Mouse (Mus musculus): ENCODE data around the gene Lrch3. TPM values are rescaled to one million over a fixed set of nuclear protein-coding genes. Genes with fewer than 3 reads are reported as not detected.

The Lrch3 gene
- polyA plus RNA-seq, 1 experiment from 2014 or later = 25.3 TPM

- Histone ChIP-seq H3K4me3 (ENCODE audit: low read depth, low read length) (no peak overlapping the region), H3K9ac (ENCODE audit: low read depth, low read length) (no peak overlapping the region), H3K36me3 (ENCODE audit: control insufficient read depth, insufficient read depth, low read length) (peaks cover 51% of the 10 kb centered on the region), H3K27ac (replicated peaks; ENCODE audit: low read depth, low read length) (no peak overlapping the region), H3K4me1 (ENCODE audit: control insufficient read depth, insufficient read depth, low read length) (no peaks in the 10 kb centered on the region), H3K4me2 (ENCODE audit: low read depth, low read length) (no peak overlapping the region), H3K27me3 (replicated peaks; ENCODE audit: control insufficient read depth, insufficient read depth, low read length) (no peaks in the 10 kb centered on the region), H3K9me3 (ENCODE audit: control insufficient read depth, low read length) (no peaks in the 10 kb centered on the region)
- WGBS = 100% methylated on average over 1 of the region's 1 CpGs
- DNase-seq (ENCODE audit: low spot score) = no peak
- ATAC-seq (ENCODE audit: low read depth) = no peak
These were observed 101.0 kb downstream of the Lrch3 start for GRCm38 (mm10) chr16:33014921-33015320.

- 93% methylated on average over 3 of the region's 3 CpGs for WGBS
- Histone ChIP-seq H3K4me3 (ENCODE audit: low read depth, low read length) (no peak overlapping the region), H3K9me3 (ENCODE audit: control insufficient read depth, low read length) (no peaks in the 10 kb centered on the region), H3K27me3 (replicated peaks; ENCODE audit: control insufficient read depth, insufficient read depth, low read length) (no peaks in the 10 kb centered on the region), H3K36me3 (ENCODE audit: control insufficient read depth, insufficient read depth, low read length) (peaks cover 46% of the 10 kb centered on the region), H3K27ac (replicated peaks; ENCODE audit: low read depth, low read length) (no peak overlapping the region), H3K4me1 (ENCODE audit: control insufficient read depth, insufficient read depth, low read length) (no peaks in the 10 kb centered on the region), H3K9ac (ENCODE audit: low read depth, low read length) (no peak overlapping the region), H3K4me2 (ENCODE audit: low read depth, low read length) (no peak overlapping the region)
- ATAC-seq (ENCODE audit: low read depth) (no peak), DNase-seq (ENCODE audit: low spot score) (no peak)
These were observed 101.6 kb downstream of the Lrch3 start for GRCm38 (mm10) chr16:33015396-33015907.

GRCm38 (mm10) chr16:33015986-33016385, 102.1 kb downstream of the Lrch3 start:
- no peak overlapping the region for H3K9ac ChIP-seq (ENCODE audit: low read depth, low read length)
- H3K36me3 ChIP-seq (ENCODE audit: control insufficient read depth, insufficient read depth, low read length) = peaks cover 40% of the 10 kb centered on the region
- ATAC-seq (ENCODE audit: low read depth) (no peak), DNase-seq (ENCODE audit: low spot score) (no peak)
- no peaks in the 10 kb centered on the region for H3K9me3 ChIP-seq (ENCODE audit: control insufficient read depth, low read length)
- no peaks in the 10 kb centered on the region for H3K4me1 ChIP-seq (ENCODE audit: control insufficient read depth, insufficient read depth, low read length)
- H3K27me3 ChIP-seq (replicated peaks; ENCODE audit: control insufficient read depth, insufficient read depth, low read length) = no peaks in the 10 kb centered on the region
- H3K4me3 ChIP-seq (ENCODE audit: low read depth, low read length) = no peak overlapping the region
- no peak overlapping the region for H3K4me2 ChIP-seq (ENCODE audit: low read depth, low read length)
- WGBS = 82% methylated on average over 2 of the region's 2 CpGs
- no peak overlapping the region for H3K27ac ChIP-seq (replicated peaks; ENCODE audit: low read depth, low read length)

GRCm38 (mm10) chr16:33017677-33018349, 103.9 kb downstream of the Lrch3 start:
- no peaks in the 10 kb centered on the region for H3K4me1 ChIP-seq (ENCODE audit: control insufficient read depth, insufficient read depth, low read length)
- DNase-seq (ENCODE audit: low spot score) = no peak
- H3K4me2 ChIP-seq (ENCODE audit: low read depth, low read length) = no peak overlapping the region
- no peak overlapping the region for H3K4me3 ChIP-seq (ENCODE audit: low read depth, low read length)
- H3K9me3 ChIP-seq (ENCODE audit: control insufficient read depth, low read length) = no peaks in the 10 kb centered on the region
- WGBS = 89% methylated on average over 5 of the region's 5 CpGs
- ATAC-seq (ENCODE audit: low read depth) = no peak
- H3K36me3 ChIP-seq (ENCODE audit: control insufficient read depth, insufficient read depth, low read length) = peaks cover 24% of the 10 kb centered on the region
- no peak overlapping the region for H3K27ac ChIP-seq (replicated peaks; ENCODE audit: low read depth, low read length)
- no peaks in the 10 kb centered on the region for H3K27me3 ChIP-seq (replicated peaks; ENCODE audit: control insufficient read depth, insufficient read depth, low read length)
- no peak overlapping the region for H3K9ac ChIP-seq (ENCODE audit: low read depth, low read length)

- WGBS = 75% methylated on average over 21 of the region's 21 CpGs
- Histone ChIP-seq H3K9ac (ENCODE audit: low read depth, low read length) (no peak overlapping the region), H3K27me3 (replicated peaks; ENCODE audit: control insufficient read depth, insufficient read depth, low read length) (no peaks in the 10 kb centered on the region), H3K4me2 (ENCODE audit: low read depth, low read length) (no peak overlapping the region), H3K36me3 (ENCODE audit: control insufficient read depth, insufficient read depth, low read length) (peaks cover 11% of the 10 kb centered on the region), H3K27ac (replicated peaks; ENCODE audit: low read depth, low read length) (no peak overlapping the region), H3K4me1 (ENCODE audit: control insufficient read depth, insufficient read depth, low read length) (no peaks in the 10 kb centered on the region), H3K9me3 (ENCODE audit: control insufficient read depth, low read length) (no peaks in the 10 kb centered on the region), H3K4me3 (ENCODE audit: low read depth, low read length) (no peak overlapping the region)
- DNase-seq (ENCODE audit: low spot score) (no peak), ATAC-seq (ENCODE audit: low read depth) (peak; percentile 42; the same call in 1 of the 2 replicates)
These were observed 105.3 kb downstream of the Lrch3 start for GRCm38 (mm10) chr16:33019117-33019770.

GRCm38 (mm10) chr16:33021381-33021780, 107.5 kb downstream of the Lrch3 start:
- Histone ChIP-seq H3K9ac (ENCODE audit: low read depth, low read length) (no peak overlapping the region), H3K27ac (replicated peaks; ENCODE audit: low read depth, low read length) (no peak overlapping the region), H3K36me3 (ENCODE audit: control insufficient read depth, insufficient read depth, low read length) (no peaks in the 10 kb centered on the region), H3K9me3 (ENCODE audit: control insufficient read depth, low read length) (no peaks in the 10 kb centered on the region), H3K27me3 (replicated peaks; ENCODE audit: control insufficient read depth, insufficient read depth, low read length) (no peaks in the 10 kb centered on the region), H3K4me1 (ENCODE audit: control insufficient read depth, insufficient read depth, low read length) (no peaks in the 10 kb centered on the region), H3K4me2 (ENCODE audit: low read depth, low read length) (no peak overlapping the region), H3K4me3 (ENCODE audit: low read depth, low read length) (no peak overlapping the region)
- 65% methylated on average over 3 of the region's 3 CpGs for WGBS
- DNase-seq (ENCODE audit: low spot score) = no peak
- no peak for ATAC-seq (ENCODE audit: low read depth)

GRCm38 (mm10) chr16:33023750-33024149, 109.8 kb downstream of the Lrch3 start:
- H3K4me3 ChIP-seq (ENCODE audit: low read depth, low read length) = no peak overlapping the region
- no peak overlapping the region for H3K4me2 ChIP-seq (ENCODE audit: low read depth, low read length)
- no peaks in the 10 kb centered on the region for H3K36me3 ChIP-seq (ENCODE audit: control insufficient read depth, insufficient read depth, low read length)
- DNase-seq (ENCODE audit: low spot score) (peak; percentile 79), ATAC-seq (ENCODE audit: low read depth) (peak; percentile 76; the same call in 1 of the 2 replicates)
- WGBS = 3% methylated on average over 4 of the region's 4 CpGs
- no peak overlapping the region for H3K27ac ChIP-seq (replicated peaks; ENCODE audit: low read depth, low read length)
- H3K9ac ChIP-seq (ENCODE audit: low read depth, low read length) = no peak overlapping the region
- no peaks in the 10 kb centered on the region for H3K9me3 ChIP-seq (ENCODE audit: control insufficient read depth, low read length)
- no peaks in the 10 kb centered on the region for H3K4me1 ChIP-seq (ENCODE audit: control insufficient read depth, insufficient read depth, low read length)
- H3K27me3 ChIP-seq (replicated peaks; ENCODE audit: control insufficient read depth, insufficient read depth, low read length) = no peaks in the 10 kb centered on the region

- H3K9ac ChIP-seq (ENCODE audit: low read depth, low read length) = no peak overlapping the region
- no peaks in the 10 kb centered on the region for H3K9me3 ChIP-seq (ENCODE audit: control insufficient read depth, low read length)
- no peak overlapping the region for H3K27ac ChIP-seq (replicated peaks; ENCODE audit: low read depth, low read length)
- H3K36me3 ChIP-seq (ENCODE audit: control insufficient read depth, insufficient read depth, low read length) = no peaks in the 10 kb centered on the region
- WGBS = 59% methylated on average over 8 of the region's 8 CpGs
- DNase-seq (ENCODE audit: low spot score) (peak; percentile 83), ATAC-seq (ENCODE audit: low read depth) (peak; percentile 72)
- H3K4me1 ChIP-seq (ENCODE audit: control insufficient read depth, insufficient read depth, low read length) = no peaks in the 10 kb centered on the region
- no peak overlapping the region for H3K4me2 ChIP-seq (ENCODE audit: low read depth, low read length)
- no peak overlapping the region for H3K4me3 ChIP-seq (ENCODE audit: low read depth, low read length)
- H3K27me3 ChIP-seq (replicated peaks; ENCODE audit: control insufficient read depth, insufficient read depth, low read length) = no peaks in the 10 kb centered on the region
These were observed 110.7 kb downstream of the Lrch3 start for GRCm38 (mm10) chr16:33024456-33025104.
